Mouse (Mus musculus): ENCODE data around the gene Slc16a3. TPM values are rescaled to one million over a fixed set of nuclear protein-coding genes. Genes with fewer than 3 reads are reported as not detected.

Slc16a3 gene
- total RNA-seq, 4 experiments from 2014 or later: 0.55 to 1.7 (median 1.5) TPM

Other genes starting within 250 kb of the Slc16a3 start
- 10 to 100 TPM; 49.3 to 61.7 (median 55.7) TPM for gene Cenpx, start 234.7 kb upstream of the Slc16a3 start, total RNA-seq (2022)
- 10 to 100 TPM; 26.1 to 57.9 (median 42.3) TPM for gene Lrrc45, start 234.6 kb upstream of the Slc16a3 start, total RNA-seq (2022)
- gene Rac3, start 227.0 kb upstream of the Slc16a3 start, total RNA-seq (2022): 10 to 100 TPM; 11.1 to 23.9 (median 15.9) TPM
- gene Dcxr, start 221.2 kb upstream of the Slc16a3 start, total RNA-seq (2022): 100 to 1,000 TPM in 2 of 4 experiments, 10 to 100 TPM in 2; 41.6 to 142 (median 76.2) TPM
- 10 to 100 TPM in 1 of 4 experiments, 1 to 10 TPM in 3; 4.8 to 11.4 (median 6.5) TPM for gene Cbr2, start 216.4 kb upstream of the Slc16a3 start, total RNA-seq (2022)
- gene Hmga1b, start 185.7 kb upstream of the Slc16a3 start, total RNA-seq (2022): 10 to 100 TPM in 3 of 4 experiments, 1 to 10 TPM in 1; 9.3 to 13.1 (median 11.6) TPM
- gene Rfng, start 164.3 kb upstream of the Slc16a3 start, total RNA-seq (2022): 10 to 100 TPM; 17.3 to 21.4 (median 20.5) TPM
- gene Gps1, start 164.2 kb upstream of the Slc16a3 start, total RNA-seq (2022): 100 to 1,000 TPM; 138 to 150 (median 147) TPM
- 10 to 100 TPM; 62.8 to 71.6 (median 70.5) TPM for gene Dus1l, start 152.1 kb upstream of the Slc16a3 start, total RNA-seq (2022)
- 1,000 to 10,000 TPM in 1 of 4 experiments, 100 to 1,000 TPM in 3; 300 to 1,377 (median 701) TPM for gene Fasn, start 123.9 kb upstream of the Slc16a3 start, total RNA-seq (2022)
- gene Ccdc57, start 15.6 kb upstream of the Slc16a3 start, total RNA-seq (2022): 10 to 100 TPM in 3 of 4 experiments, 1 to 10 TPM in 1; 9.9 to 24.5 (median 15.1) TPM
- 100 to 1,000 TPM; 117 to 145 (median 136) TPM for gene Csnk1d, start 42.9 kb downstream of the Slc16a3 start, total RNA-seq (2022)
- 1 to 10 TPM in 1 of 4 experiments, under 1 TPM in 3; 0.56 to 1.0 (median 0.74) TPM for gene Cd7, start 90.9 kb downstream of the Slc16a3 start, total RNA-seq (2022)
- not detected for gene Sectm1b, start 115.1 kb downstream of the Slc16a3 start, total RNA-seq (2022)
- gene Sectm1a, start 132.7 kb downstream of the Slc16a3 start, total RNA-seq (2022): under 1 TPM in 2 of 4 experiments, not detected in 2; 0.21 to 0.46 TPM
- gene Tex19.2, start 170.2 kb downstream of the Slc16a3 start, total RNA-seq (2022): not detected
- gene Tex19.1, start 197.7 kb downstream of the Slc16a3 start, total RNA-seq (2022): not detected
- not detected for gene Uts2r, start 211.8 kb downstream of the Slc16a3 start, total RNA-seq (2022)